Mouse (Mus musculus): ENCODE results near the gene Hoxb6. TPM values are rescaled to one million over a fixed set of nuclear protein-coding genes. Genes with fewer than 3 reads are reported as not detected.

Gene Hoxb6
- total and polyA plus RNA-seq, 3 experiments, result not detected

DNA sequence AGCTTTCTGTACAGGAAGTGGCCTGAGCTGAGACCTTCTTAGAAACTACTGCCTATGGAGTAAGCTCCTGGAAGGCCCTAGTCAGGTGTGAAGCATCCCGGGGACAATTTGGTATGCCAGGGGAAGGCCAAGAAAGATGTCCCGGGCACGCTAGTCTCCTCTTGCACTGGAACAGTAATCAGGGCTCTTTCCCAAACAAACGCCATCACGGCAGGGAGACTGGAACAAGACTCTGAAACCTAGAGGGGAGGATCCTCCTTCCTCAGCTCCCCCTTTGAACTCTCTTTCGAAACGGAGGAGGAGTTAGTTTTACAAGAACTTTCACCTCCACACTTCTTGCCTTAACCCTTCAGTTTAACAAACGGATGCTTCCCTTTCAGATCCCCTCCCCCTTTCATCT, 39.8 kb downstream of the Hoxb6 start:
- DNase-seq (ENCODE audit: low read depth, low spot score), result no peak
- peaks cover 4 to 8% of the 10 kb centered on the region in 2 experiments for H3K27me3 ChIP-seq (ENCODE audit: control insufficient read depth in 1 of 2, insufficient read depth in 2 of 2, low read length in 2 of 2)
- H3K27ac ChIP-seq (ENCODE audit: control insufficient read depth, low read depth, low read length), result no peak overlapping the region
- no peak overlapping the region for H3K9ac ChIP-seq (ENCODE audit: control insufficient read depth, low read depth, low read length, poor library complexity, severe bottlenecking)
- TF ChIP-seq ELF1 (IDR thresholded peaks at IDR 0.05; ENCODE audit: low read depth, low read length) (no peak), HCFC1 (IDR thresholded peaks at IDR 0.05; ENCODE audit: low read depth, low read length) (no peak), TBP (IDR thresholded peaks at IDR 0.05; ENCODE audit: low read depth, low read length) (no peak), RCOR1 (IDR thresholded peaks at IDR 0.05; ENCODE audit: low read depth, low read length) (no peak), ZC3H11A (IDR thresholded peaks at IDR 0.05; ENCODE audit: low read depth, low read length) (no peak), GATA1 (IDR thresholded peaks at IDR 0.05; ENCODE audit: low read depth, low read length) (no peak), CTCF (IDR thresholded peaks at IDR 0.05 in 2 of 3, conservative IDR thresholded peaks at IDR 0.05 in 1 of 3; ENCODE audit: control insufficient read depth in 1 of 3, insufficient read depth in 1 of 3, low read depth in 2 of 3, low read length in 3 of 3, poor library complexity in 1 of 3, severe bottlenecking in 1 of 3) (no peak), ZNF384 (IDR thresholded peaks at IDR 0.05; ENCODE audit: low read depth, low read length) (no peak), ETS1 (IDR thresholded peaks at IDR 0.05; ENCODE audit: low read depth, low read length) (no peak), CHD2 (IDR thresholded peaks at IDR 0.05; ENCODE audit: low read length) (no peak)
- no peaks in the 10 kb centered on the region for H3K36me3 ChIP-seq (ENCODE audit: control insufficient read depth in 1 of 2, insufficient read depth in 2 of 2, low read length in 2 of 2)
- H3K79me2 ChIP-seq (ENCODE audit: control insufficient read depth, insufficient read depth, low read length, poor library complexity), result no peaks in the 10 kb centered on the region
- H3K9me3 ChIP-seq (replicated peaks; ENCODE audit: insufficient read depth, low read length), result no peaks in the 10 kb centered on the region
- no peak overlapping the region for H3K4me3 ChIP-seq (ENCODE audit: control insufficient read depth in 1 of 2, insufficient read depth in 1 of 2, low read depth in 2 of 2, low read length in 2 of 2)
- no peaks in the 10 kb centered on the region for H3K4me1 ChIP-seq (ENCODE audit: control insufficient read depth in 1 of 2, insufficient read depth in 2 of 2, low read length in 2 of 2)

GRCm38 (mm10) chr11:96332618-96333032, 40.3 kb downstream of the Hoxb6 start:
- TF ChIP-seq ELF1 (IDR thresholded peaks at IDR 0.05; ENCODE audit: low read depth, low read length) (no peak), CHD1 (IDR thresholded peaks at IDR 0.05; ENCODE audit: low read depth, low read length) (no peak), MAZ (IDR thresholded peaks at IDR 0.05; ENCODE audit: low read depth, low read length) (no peak), RAD21 (IDR thresholded peaks at IDR 0.05; ENCODE audit: low read depth, low read length) (no peak), NELFE (IDR thresholded peaks at IDR 0.05; ENCODE audit: low read depth, low read length) (no peak), UBTF (IDR thresholded peaks at IDR 0.05; ENCODE audit: borderline replicate concordance, insufficient read depth, low read depth, low read length) (no peak), TCF12 (IDR thresholded peaks at IDR 0.05; ENCODE audit: low read depth, low read length) (no peak), CTCF (IDR thresholded peaks at IDR 0.05 in 2 of 3, conservative IDR thresholded peaks at IDR 0.05 in 1 of 3; ENCODE audit: control insufficient read depth in 1 of 3, insufficient read depth in 1 of 3, low read depth in 2 of 3, low read length in 3 of 3, poor library complexity in 1 of 3, severe bottlenecking in 1 of 3) (no peak), MEF2A (IDR thresholded peaks at IDR 0.05; ENCODE audit: extremely low read depth, insufficient replicate concordance, low read depth, low read length, poor library complexity, severe bottlenecking) (no peak), RCOR1 (IDR thresholded peaks at IDR 0.05; ENCODE audit: low read depth, low read length) (no peak), MAFK (IDR thresholded peaks at IDR 0.05; ENCODE audit: borderline replicate concordance, low read depth, low read length) (no peak), KAT2A (conservative IDR thresholded peaks at IDR 0.05; ENCODE audit: low read depth, low read length) (no peak), TAL1 (IDR thresholded peaks at IDR 0.05; ENCODE audit: low read length) (no peak), ETS1 (IDR thresholded peaks at IDR 0.05; ENCODE audit: low read depth, low read length) (no peak)
- Histone ChIP-seq H3K36me3 (ENCODE audit: control insufficient read depth in 1 of 2, insufficient read depth in 2 of 2, low read length in 2 of 2) (no peaks in the 10 kb centered on the region), H3K9me3 (replicated peaks; ENCODE audit: insufficient read depth, low read length) (no peaks in the 10 kb centered on the region), H3K27ac (ENCODE audit: control insufficient read depth, low read depth, low read length) (no peak overlapping the region), H3K4me3 (ENCODE audit: control insufficient read depth in 1 of 2, insufficient read depth in 1 of 2, low read depth in 2 of 2, low read length in 2 of 2) (no peak overlapping the region), H3K27me3 (ENCODE audit: control insufficient read depth in 1 of 2, insufficient read depth in 2 of 2, low read length in 2 of 2) (peaks cover 6 to 8% of the 10 kb centered on the region in 2 experiments), H3K9ac (ENCODE audit: control insufficient read depth, low read depth, low read length, poor library complexity, severe bottlenecking) (no peak overlapping the region), H3K4me1 (ENCODE audit: control insufficient read depth in 1 of 2, insufficient read depth in 2 of 2, low read length in 2 of 2) (no peaks in the 10 kb centered on the region), H3K79me2 (ENCODE audit: control insufficient read depth, insufficient read depth, low read length, poor library complexity) (no peaks in the 10 kb centered on the region)
- DNase-seq (ENCODE audit: low read depth, low spot score), result no peak
